Mouse (Mus musculus) forebrain, embryonic 14.5 days (tissue): ENCODE results near the gene Serpina5. TPM values are rescaled to one million over a fixed set of nuclear protein-coding genes. Genes with fewer than 3 reads are reported as not detected.
"Not testable (repeated sequence)": the region's sequence is repeated elsewhere in the genome, so short reads cannot be mapped to it uniquely, and the experiment has no call there.

Experiments used
- ATAC-seq: fragments of 200-750 bp; cut with Nextera tagmentation; 2 replicates; pipeline ENCODE4 v1.8.0; 2017; ENCODE audit warnings: mild to moderate bottlenecking, moderate library complexity
- DNase-seq: peaks from one replicate; pipeline ENCODE4 v3.0.0-alpha.2; 2015; ENCODE audit warnings: low spot score
- H3K27ac ChIP-seq: fragments of 300-500 bp; sonication (generic); 2 replicates; pipeline ENCODE4 v1.5.1; 2014; ENCODE audit warnings: low read depth, mild to moderate bottlenecking, control low read depth, low read length, moderate library complexity
- H3K27me3 ChIP-seq: fragments of 300-500 bp; sonication (generic); replicated peaks from 2 replicates; pipeline ENCODE4 v1.6.1; 2014; ENCODE audit warnings: low read length, control low read depth, mixed read lengths; ENCODE audit not compliant: control insufficient read depth, insufficient read depth
- H3K36me3 ChIP-seq: fragments of 300-500 bp; sonication (generic); 2 replicates; pipeline ENCODE4 v1.6.1; 2014; ENCODE audit warnings: low read length, control low read depth; ENCODE audit not compliant: control insufficient read depth, insufficient read depth
- H3K4me1 ChIP-seq: fragments of 300-500 bp; sonication (generic); 2 replicates; pipeline ENCODE4 v1.6.1; 2014; ENCODE audit warnings: antibody characterized with exemption, low read length, control low read depth; ENCODE audit not compliant: control insufficient read depth, insufficient read depth
- H3K4me2 ChIP-seq: fragments of 300-500 bp; sonication (generic); 2 replicates; pipeline ENCODE4 v1.6.1; 2014; ENCODE audit warnings: mild to moderate bottlenecking, control low read depth, low read length
- H3K4me3 ChIP-seq: fragments of 300-500 bp; sonication (generic); 2 replicates; pipeline ENCODE4 v1.5.1; 2014; ENCODE audit warnings: low read depth, low read length, control low read depth
- H3K9ac ChIP-seq: fragments of 300-500 bp; sonication (generic); 2 replicates; pipeline ENCODE4 v1.6.1; 2014; ENCODE audit warnings: mild to moderate bottlenecking, low read length, control low read depth, moderate library complexity
- H3K9me3 ChIP-seq: fragments of 300-500 bp; sonication (generic); replicated peaks from 2 replicates; pipeline ENCODE4 v1.6.1; 2016; ENCODE audit warnings: low read length, control low read depth, mixed read lengths; ENCODE audit not compliant: control insufficient read depth
- WGBS: fragments of 180-500 bp; shearing (Covaris S2); extraction: QIAGEN DNeasy Blood & Tissue Kit; methylation state at CpG from one replicate; pipeline ENCODE4 v1.1.7; 2014; 5-methylcytosine and 5-hydroxymethylcytosine counted together
- polyA plus RNA-seq: library from polyadenylated mRNA; unstranded; fragments of >200 nt; fragmentation: Nextera tagmentation; extraction: Ambion mirVana; gene quantifications from 2 replicates; pipeline ENCODE4 v1.2.1, GENCODE M21; 2014

The Serpina5 gene
- polyA plus RNA-seq, 1 experiment from 2014 or later, result not detected

GRCm38 (mm10) chr12:104108507-104108906 is 7.6 kb downstream of the Serpina5 start:
- H3K9me3 ChIP-seq, result no peaks in the 10 kb centered on the region
- ATAC-seq (no peak), DNase-seq (no peak)
- no peaks in the 10 kb centered on the region for H3K4me1 ChIP-seq
- H3K4me2 ChIP-seq, result no peak overlapping the region
- H3K27ac ChIP-seq, result no peak overlapping the region
- no peaks in the 10 kb centered on the region for H3K27me3 ChIP-seq
- H3K36me3 ChIP-seq, result no peaks in the 10 kb centered on the region
- 81% methylated on average over 2 of the region's 2 CpGs for WGBS
- no peak overlapping the region for H3K9ac ChIP-seq
- H3K4me3 ChIP-seq, result no peak overlapping the region

DNA sequence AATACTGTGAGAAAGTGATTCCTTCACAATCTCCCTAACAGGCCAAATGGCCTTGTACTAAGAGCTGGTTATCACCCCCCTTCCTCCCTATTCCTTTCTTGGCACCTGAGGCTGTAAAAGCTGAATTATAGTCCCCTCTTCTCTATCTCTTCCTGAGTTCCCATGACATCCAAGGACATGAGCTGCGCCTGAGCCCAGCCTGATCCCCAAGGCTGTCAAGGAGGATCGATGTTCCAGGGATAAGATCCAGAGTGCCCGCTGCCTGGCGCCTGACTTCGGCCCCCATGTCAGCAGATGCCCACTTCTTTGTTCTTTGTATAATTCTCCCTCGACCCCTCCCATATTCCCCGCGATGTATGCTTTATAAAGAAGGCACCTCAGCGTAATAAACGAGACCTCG is 11.4 kb downstream of the Serpina5 start, which contains the start of gene Serpina3a:
Gene Serpina3a (plus strand): TSS at position 392 of the 400 bp plus-strand sequence.
- DNase-seq, H3K36me3 ChIP-seq, ATAC-seq, H3K4me1 ChIP-seq, H3K4me3 ChIP-seq, H3K27me3 ChIP-seq, H3K9ac ChIP-seq, H3K27ac ChIP-seq, H3K4me2 ChIP-seq, H3K9me3 ChIP-seq: not testable (repeated sequence)
- 85% methylated on average over 11 of the region's 11 CpGs for WGBS

- Histone ChIP-seq H3K4me2 (no peak overlapping the region), H3K4me3 (no peak overlapping the region), H3K27ac (no peak overlapping the region), H3K36me3 (no peaks in the 10 kb centered on the region), H3K27me3 (no peaks in the 10 kb centered on the region), H3K4me1 (no peaks in the 10 kb centered on the region), H3K9me3 (no peaks in the 10 kb centered on the region), H3K9ac (no peak overlapping the region)
- DNase-seq (no peak), ATAC-seq (no peak)
- WGBS, result 59% methylated on average over 3 of the region's 3 CpGs
Measured at GRCm38 (mm10) chr12:104114921-104115579, 14.1 kb downstream of the Serpina5 start.

DNA sequence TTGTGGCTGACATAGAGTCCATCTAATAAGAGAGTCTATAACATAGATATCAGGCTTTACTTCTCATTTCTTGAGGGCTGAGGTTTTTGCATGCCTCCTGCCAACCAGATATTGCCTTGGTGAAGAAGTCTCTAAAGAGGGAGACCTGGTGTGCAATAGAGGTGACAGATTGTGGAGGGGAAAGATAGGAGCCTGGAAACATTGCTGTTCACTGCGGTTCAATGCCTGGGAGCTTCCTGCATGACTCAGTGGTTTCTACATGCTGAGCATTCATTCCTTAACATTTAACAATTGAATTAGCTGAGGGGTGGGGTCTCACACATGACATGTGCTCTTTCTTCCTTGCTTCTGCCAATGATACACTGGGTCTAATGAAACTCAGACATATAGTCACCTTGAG is 22.2 kb downstream of the Serpina5 start:
- Histone ChIP-seq H3K36me3 (no peaks in the 10 kb centered on the region), H3K4me3 (no peak overlapping the region), H3K9me3 (no peaks in the 10 kb centered on the region), H3K27me3 (no peaks in the 10 kb centered on the region), H3K9ac (no peak overlapping the region), H3K4me2 (no peak overlapping the region), H3K4me1 (no peaks in the 10 kb centered on the region), H3K27ac (no peak overlapping the region)
- DNase-seq, result no peak
- 92% methylated on average over 1 of the region's 1 CpGs for WGBS
- no peak for ATAC-seq

DNA sequence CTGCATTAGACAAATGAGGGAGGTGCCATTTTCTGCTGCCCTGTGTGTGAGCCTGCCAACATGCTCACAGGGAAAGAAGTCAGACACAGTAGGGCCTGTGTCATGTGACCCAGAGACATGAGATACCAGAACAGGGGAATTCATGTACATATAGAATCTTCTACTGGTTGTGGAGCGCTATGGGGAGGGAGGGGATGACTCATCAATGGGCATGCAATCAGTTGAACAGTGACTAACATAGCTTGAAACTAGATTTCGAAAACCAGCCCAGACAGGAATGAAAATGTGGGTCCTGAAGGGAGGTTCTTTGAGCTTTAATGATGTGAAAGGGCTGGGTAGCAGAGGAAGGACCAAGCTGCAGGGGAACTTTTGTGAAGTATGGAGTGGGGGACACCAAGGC is 23.1 kb downstream of the Serpina5 start:
- H3K4me1 ChIP-seq, result no peaks in the 10 kb centered on the region
- no peak for DNase-seq
- H3K9ac ChIP-seq, result no peak overlapping the region
- 79% methylated on average over 2 of the region's 2 CpGs for WGBS
- no peak for ATAC-seq
- H3K27me3 ChIP-seq, result no peaks in the 10 kb centered on the region
- H3K4me2 ChIP-seq, result no peak overlapping the region
- H3K27ac ChIP-seq, result no peak overlapping the region
- no peaks in the 10 kb centered on the region for H3K36me3 ChIP-seq
- H3K9me3 ChIP-seq, result no peaks in the 10 kb centered on the region
- no peak overlapping the region for H3K4me3 ChIP-seq

GRCm38 (mm10) chr12:104125021-104125560 is 24.2 kb downstream of the Serpina5 start:
- Histone ChIP-seq H3K27me3 (no peaks in the 10 kb centered on the region), H3K4me1 (no peaks in the 10 kb centered on the region), H3K9ac (no peak overlapping the region), H3K4me2 (no peak overlapping the region), H3K9me3 (no peaks in the 10 kb centered on the region), H3K36me3 (no peaks in the 10 kb centered on the region), H3K27ac (no peak overlapping the region), H3K4me3 (no peak overlapping the region)
- no peak for ATAC-seq
- DNase-seq, result no peak
- WGBS, result 89% methylated on average over 5 of the region's 5 CpGs

GRCm38 (mm10) chr12:104127696-104128095 is 26.8 kb downstream of the Serpina5 start, which contains the start of gene Serpina3b:
Gene Serpina3b, plus strand, starts transcription at chr12:104127996.
- Histone ChIP-seq H3K4me1 (no peaks in the 10 kb centered on the region), H3K9me3 (no peaks in the 10 kb centered on the region), H3K27me3 (no peaks in the 10 kb centered on the region), H3K4me2 (no peak within 1 kb of the TSS), H3K36me3 (no peaks in the 10 kb centered on the region), H3K4me3 (no peak within 1 kb of the TSS), H3K27ac (no peak within 1 kb of the TSS), H3K9ac (no peak within 1 kb of the TSS)
- no peak for ATAC-seq
- WGBS, result 94% methylated on average over 5 of the region's 5 CpGs
- DNase-seq, result no peak

- DNase-seq, result no peak
- H3K27me3 ChIP-seq, result no peaks in the 10 kb centered on the region
- no peaks in the 10 kb centered on the region for H3K9me3 ChIP-seq
- H3K4me3 ChIP-seq, result no peak overlapping the region
- H3K4me2 ChIP-seq, result no peak overlapping the region
- H3K36me3 ChIP-seq, result no peaks in the 10 kb centered on the region
- H3K4me1 ChIP-seq, result no peaks in the 10 kb centered on the region
- H3K27ac ChIP-seq, result no peak overlapping the region
- no peak for ATAC-seq
- no peak overlapping the region for H3K9ac ChIP-seq
Measured at GRCm38 (mm10) chr12:104131041-104131440, 30.1 kb downstream of the Serpina5 start.

DNA sequence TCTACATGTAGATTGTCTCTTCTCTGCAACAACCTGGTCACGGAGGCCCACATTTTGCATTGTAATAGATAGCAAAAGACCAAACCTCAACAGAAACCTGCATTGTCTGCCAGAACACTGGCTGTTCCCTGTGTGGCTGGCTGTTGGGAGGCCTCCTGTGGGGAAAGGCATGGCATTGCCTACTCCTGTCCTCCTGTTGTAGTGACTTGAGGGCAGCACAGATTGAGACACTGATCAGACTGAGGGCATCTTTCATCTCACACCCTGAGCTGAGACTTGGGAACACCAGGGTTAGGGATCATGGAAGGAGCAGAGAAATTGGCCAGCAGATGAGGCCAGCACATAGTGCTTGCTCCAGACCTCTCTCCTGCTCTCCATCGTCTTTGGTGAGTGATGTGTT is 37.3 kb downstream of the Serpina5 start:
- Histone ChIP-seq H3K36me3 (no peaks in the 10 kb centered on the region), H3K4me1 (no peaks in the 10 kb centered on the region), H3K27ac (no peak overlapping the region), H3K9me3 (no peaks in the 10 kb centered on the region), H3K9ac (no peak overlapping the region), H3K27me3 (no peaks in the 10 kb centered on the region), H3K4me2 (no peak overlapping the region), H3K4me3 (no peak overlapping the region)
- DNase-seq (no peak), ATAC-seq (no peak)
- 83% methylated on average over 2 of the region's 2 CpGs for WGBS
